Mouse (Mus musculus) liver, embryonic 14.5 days (tissue): ENCODE results near the gene Arhgap27.
"Not testable (repeated sequence)": the region's sequence is repeated elsewhere in the genome, so short reads cannot be mapped to it uniquely, and the experiment has no call there.

Experiments
- CTCF ChIP-seq: IDR thresholded peaks from 2 replicates; pipeline ENCODE4 v1.5.1; 2016; ENCODE audit warnings: antibody characterized with exemption, low read depth, control low read depth
- EP300 ChIP-seq: IDR thresholded peaks from 2 replicates; pipeline ENCODE4 v1.6.1; 2016; ENCODE audit warnings: antibody characterized with exemption, low read depth

DNA sequence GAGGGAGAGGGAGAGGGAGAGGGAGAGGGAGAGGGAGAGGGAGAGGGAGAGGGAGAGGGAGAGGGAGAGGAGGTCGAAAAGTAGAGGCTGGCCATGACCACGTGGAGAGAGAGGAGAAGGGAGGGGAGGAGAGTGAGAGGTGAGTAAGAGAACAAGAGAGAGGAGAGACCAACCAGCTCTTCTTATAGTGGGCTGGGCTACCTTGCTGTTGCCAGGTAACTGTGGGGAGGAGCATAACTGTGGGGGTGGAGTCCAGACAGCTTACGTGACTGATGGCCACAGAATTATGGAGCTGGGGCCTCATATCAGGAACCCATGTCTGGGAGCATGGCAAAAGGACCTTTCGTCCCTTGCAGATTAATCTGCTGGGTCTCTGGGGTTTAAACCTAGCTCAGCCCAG is 40.7 kb downstream of the Arhgap27 start:
- not testable (repeated sequence) for TF ChIP-seq CTCF, EP300
